Mouse (Mus musculus): ENCODE measurements around the gene Kyat1.

DNA sequence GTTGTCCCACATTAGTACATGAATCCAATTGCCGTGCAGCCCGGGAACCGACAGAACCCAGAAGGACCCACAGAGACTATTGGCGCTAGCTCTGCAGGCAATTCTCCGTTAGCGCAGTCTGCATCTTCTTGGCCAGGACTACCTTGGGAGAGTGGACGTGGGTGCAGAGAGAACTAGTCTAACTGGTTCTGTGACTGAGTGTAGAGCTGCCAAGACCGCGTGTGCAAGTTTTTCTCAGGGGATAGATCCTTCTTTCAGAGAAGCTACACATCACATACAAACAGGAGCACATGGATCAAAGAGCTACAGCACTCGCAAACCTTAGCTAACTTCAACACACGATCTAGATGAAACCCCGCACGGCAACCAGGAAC lies 405 bp downstream of the Kyat1 start:
- TF ChIP-seq CTCF (IDR thresholded peaks at IDR 0.05; ENCODE audit: extremely low read depth, insufficient read depth, insufficient read length, insufficient replicate concordance) (no peak), POLR2A (IDR thresholded peaks at IDR 0.05; ENCODE audit: low read depth, low read length) (no peak)
